Mouse (Mus musculus) mature B cell (primary cell): ENCODE measurements around the gene Ubc.
"Not testable (repeated sequence)": the region's sequence is repeated elsewhere in the genome, so short reads cannot be mapped to it uniquely, and the experiment has no call there.

Source experiments
- in situ Hi-C: fragments of 300-500 bp; cut with MboI; formaldehyde crosslinking; loops from 2 replicates; pipeline ENCODE4 v1.14.3; 2019

The Ubc gene

GRCm38 (mm10) chr5:125404536-125404902 lies 14.5 kb upstream of the Ubc start:
- in situ Hi-C loops = no loop called here

- in situ Hi-C loops = no loop called here
Observed at GRCm38 (mm10) chr5:125403481-125404465, 13.8 kb upstream of the Ubc start.

GRCm38 (mm10) chr5:125402991-125403390 lies 13.0 kb upstream of the Ubc start:
- in situ Hi-C loops = no loop called here

- in situ Hi-C loops = no loop called here
Observed at GRCm38 (mm10) chr5:125402476-125402875, 12.5 kb upstream of the Ubc start.

GRCm38 (mm10) chr5:125400903-125401302 lies 10.9 kb upstream of the Ubc start:
- in situ Hi-C loops = no loop called here

- in situ Hi-C loops = no loop called here
Observed at GRCm38 (mm10) chr5:125395008-125395407, 5.0 kb upstream of the Ubc start.

- in situ Hi-C loops = no loop called here
Observed at GRCm38 (mm10) chr5:125393622-125394603, 3.9 kb upstream of the Ubc start.

GRCm38 (mm10) chr5:125392977-125393621 lies 3.1 kb upstream of the Ubc start:
- in situ Hi-C loops = no loop called here

- in situ Hi-C loops = no loop called here
Observed at GRCm38 (mm10) chr5:125392618-125392976, 2.6 kb upstream of the Ubc start.

- in situ Hi-C loops = not testable (repeated sequence)
Observed at GRCm38 (mm10) chr5:125392176-125392575, 2.2 kb upstream of the Ubc start.

- in situ Hi-C loops = no loop called here
Observed at GRCm38 (mm10) chr5:125391609-125392008, 1.6 kb upstream of the Ubc start.

GRCm38 (mm10) chr5:125390906-125391477 lies 990 bp upstream of the Ubc start:
- in situ Hi-C loops = no loop called here

- in situ Hi-C loops = no loop called here
Observed at GRCm38 (mm10) chr5:125389131-125389578, 847 bp downstream of the Ubc start, which contains the start of gene Gm10382. Gene Gm10382, plus strand, starts transcription at chr5:125389322.

GRCm38 (mm10) chr5:125388358-125389092 lies 1.5 kb downstream of the Ubc start:
- in situ Hi-C loops = no loop called here

- in situ Hi-C loops = not testable (repeated sequence)
Observed at GRCm38 (mm10) chr5:125387295-125387694, 2.7 kb downstream of the Ubc start.

GRCm38 (mm10) chr5:125385215-125385940 lies 4.6 kb downstream of the Ubc start:
- in situ Hi-C loops = no loop called here

GRCm38 (mm10) chr5:125384512-125385214 lies 5.3 kb downstream of the Ubc start:
- in situ Hi-C loops = no loop called here

- in situ Hi-C loops = no loop called here
Observed at GRCm38 (mm10) chr5:125383637-125384420, 6.2 kb downstream of the Ubc start.
